Mouse (Mus musculus) urinary bladder, adult 2 months (tissue): Measurements from ENCODE around the gene 6820408C15Rik. TPM values are rescaled to one million over a fixed set of nuclear protein-coding genes. Genes with fewer than 3 reads are reported as not detected.

Experiments
- DNase-seq: peaks from one replicate; pipeline ENCODE4 v3.0.0; 2022; ENCODE audit warnings: low spot score
- polyA plus RNA-seq: library from polyadenylated mRNA; depleted of rRNA; stranded (reverse); fragments of >200 nt; gene quantifications from 2 replicates; pipeline ENCODE4 v1.2.3, GENCODE M21; 2012; rRNA removed

6820408C15Rik gene
- 0.40 and 0.45 TPM in 2 replicates for polyA plus RNA-seq

DNA sequence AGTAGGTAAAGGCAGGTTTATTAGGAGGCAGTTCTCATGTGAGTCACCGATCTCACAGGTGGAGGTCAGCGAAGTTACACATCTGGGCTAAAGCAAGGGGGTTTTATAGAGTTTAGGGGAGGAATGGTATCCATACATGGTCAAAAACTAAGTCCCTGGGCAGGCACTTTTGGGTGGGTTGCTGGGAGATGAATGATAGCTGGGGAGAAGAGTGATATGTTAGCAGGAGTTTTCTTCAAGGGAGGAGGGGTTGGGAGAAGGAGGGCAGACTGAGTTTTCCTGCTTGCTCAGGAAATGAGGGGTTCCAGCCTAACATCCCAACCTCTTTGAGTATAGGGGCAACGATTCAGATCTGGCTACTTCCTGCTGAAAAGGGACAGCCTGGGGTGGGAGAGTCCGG, at the start of gene 6820408C15Rik:
TSS of gene 6820408C15Rik (plus strand) at position 301 of the 400 bp plus-strand sequence.
- DNase-seq = no peak

DNA sequence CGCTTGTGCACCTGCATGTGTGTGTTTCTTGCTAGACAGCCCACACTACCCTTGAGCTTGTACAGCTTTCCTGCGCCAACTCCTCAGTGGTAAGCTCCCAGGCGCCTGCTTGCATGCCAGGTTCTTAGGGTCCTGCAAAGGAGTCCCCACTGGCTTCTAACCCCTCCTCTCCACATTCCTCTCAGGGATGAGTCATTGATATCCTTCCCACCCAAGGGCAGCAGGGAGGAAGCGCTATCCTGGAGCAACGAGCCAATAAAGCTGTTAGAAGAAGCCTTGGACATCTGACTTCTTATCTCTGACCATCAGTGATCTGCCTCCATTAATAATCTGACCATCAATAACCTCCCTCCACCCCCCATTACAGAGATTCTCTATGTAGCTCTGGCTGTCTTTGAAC, 47.5 kb upstream of the 6820408C15Rik start:
- no peak for DNase-seq

DNA sequence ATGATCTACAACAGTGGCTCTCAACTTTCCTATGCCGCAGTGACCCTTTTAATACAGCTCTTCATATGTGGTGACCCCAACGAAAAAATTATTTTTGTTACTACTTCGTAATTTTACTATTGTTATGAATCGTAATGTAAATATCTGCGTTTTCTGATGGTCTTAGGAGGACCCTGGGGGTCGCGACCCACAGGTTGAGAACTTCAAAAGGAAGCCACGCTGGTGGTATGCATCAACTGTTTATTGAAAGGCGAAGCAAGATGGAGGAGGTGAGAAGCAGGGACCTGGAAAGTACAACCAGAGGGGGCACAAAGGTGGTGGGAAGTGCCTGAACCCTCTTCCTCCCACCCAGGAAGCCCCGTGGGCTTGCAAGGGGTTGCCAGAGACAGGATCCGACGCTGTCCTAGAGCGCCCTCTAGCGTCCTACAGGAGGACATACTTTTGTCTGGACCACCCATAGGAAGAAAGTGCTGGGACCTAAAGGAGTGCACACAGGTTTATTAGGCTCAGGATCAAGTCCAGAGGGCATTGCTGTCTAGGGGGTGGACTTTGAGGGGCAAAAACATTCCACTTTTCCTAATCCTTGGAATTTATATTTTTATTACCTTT, 46.8 kb upstream of the 6820408C15Rik start:
- DNase-seq = no peak

DNA sequence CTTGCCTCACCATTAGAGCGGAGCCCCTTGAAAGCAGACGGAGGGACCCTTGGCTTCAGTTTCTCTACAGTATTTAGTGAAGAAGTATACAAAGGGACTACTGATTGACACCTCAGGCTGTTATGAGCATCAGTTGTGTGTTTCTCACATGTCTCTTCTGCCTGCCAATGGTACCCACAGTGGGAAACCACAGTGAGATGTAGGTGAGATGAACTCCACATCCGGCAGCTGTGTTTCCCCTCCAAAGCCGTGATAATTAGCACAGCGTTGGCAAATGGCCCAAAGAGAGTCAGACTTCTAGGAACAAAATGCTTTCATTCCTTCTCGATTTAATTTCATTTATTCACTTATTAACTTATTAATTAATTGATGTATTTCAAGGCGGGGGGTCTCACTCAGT, 43.3 kb upstream of the 6820408C15Rik start:
- no peak for DNase-seq

DNA sequence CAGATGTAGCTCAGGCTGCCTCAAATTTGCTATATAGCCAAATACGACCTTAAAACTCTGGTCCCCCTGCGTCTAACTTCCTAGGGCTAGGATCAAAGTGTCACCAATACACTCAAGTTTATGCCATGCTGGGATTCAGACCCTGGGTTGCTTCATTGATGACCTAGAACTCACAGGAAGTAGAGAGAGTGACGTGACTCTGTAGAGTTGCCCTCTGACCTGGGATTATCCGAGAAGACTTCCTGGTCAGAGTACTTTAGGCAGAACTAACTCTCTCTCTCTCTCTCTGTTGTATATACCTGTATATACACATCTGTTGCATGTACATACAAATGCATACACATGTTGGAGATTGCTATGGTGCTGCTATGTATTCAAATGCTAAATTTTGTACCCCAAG, 42.7 kb upstream of the 6820408C15Rik start:
- DNase-seq = no peak

DNA sequence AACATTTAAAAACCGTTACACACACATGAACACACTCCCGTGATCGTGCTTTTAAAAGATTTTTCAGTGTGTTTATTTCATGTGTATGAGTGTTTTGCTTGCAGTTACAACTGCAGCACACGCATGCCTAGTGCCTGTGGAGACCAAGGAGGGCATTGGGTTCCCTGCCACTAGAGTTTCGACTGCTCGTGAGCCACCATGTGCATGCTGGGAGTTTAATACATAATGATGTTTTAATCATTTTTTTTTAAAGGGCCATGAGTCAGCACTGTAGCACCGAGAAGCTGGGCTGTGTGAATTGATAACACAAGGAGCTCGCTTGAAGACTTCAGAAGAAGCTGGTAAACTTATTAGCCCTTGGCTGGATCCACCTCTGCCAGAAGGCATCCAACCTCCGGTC, 41.8 kb upstream of the 6820408C15Rik start:
- no peak for DNase-seq

DNA sequence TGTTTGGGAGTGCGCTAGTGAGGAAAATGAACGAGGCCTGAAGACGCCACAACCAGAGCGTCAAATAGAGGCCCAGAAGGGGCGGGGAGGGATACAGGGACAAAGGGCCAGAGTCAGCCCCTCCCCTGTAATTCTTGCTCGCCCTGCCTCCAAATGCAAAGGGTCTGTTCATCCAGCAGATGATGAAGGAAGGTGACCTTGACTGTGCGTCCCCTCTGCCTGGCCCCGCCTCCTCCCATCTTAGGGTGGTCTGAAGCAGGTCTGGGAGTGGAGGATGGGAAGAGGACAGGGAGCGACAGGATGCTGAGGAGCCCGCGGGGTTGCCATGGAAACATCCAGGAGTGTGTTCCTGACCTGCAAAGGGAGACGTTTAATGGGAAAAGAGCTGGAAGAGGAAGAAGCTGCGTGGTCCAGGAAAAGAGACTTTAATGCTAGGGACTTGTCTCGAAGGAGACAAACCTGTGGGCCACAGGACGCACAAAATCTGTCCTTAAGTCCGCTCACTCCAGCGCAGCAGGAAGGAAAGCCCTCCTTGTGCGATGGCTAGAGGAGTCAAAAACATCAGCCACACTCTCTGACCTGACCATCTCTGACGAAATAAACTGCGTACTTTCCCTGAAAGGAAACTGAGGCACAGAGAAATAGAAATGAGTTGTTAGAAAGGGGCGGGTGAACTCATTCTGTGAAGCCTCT, 39.6 kb upstream of the 6820408C15Rik start:
- DNase-seq = no peak

DNA sequence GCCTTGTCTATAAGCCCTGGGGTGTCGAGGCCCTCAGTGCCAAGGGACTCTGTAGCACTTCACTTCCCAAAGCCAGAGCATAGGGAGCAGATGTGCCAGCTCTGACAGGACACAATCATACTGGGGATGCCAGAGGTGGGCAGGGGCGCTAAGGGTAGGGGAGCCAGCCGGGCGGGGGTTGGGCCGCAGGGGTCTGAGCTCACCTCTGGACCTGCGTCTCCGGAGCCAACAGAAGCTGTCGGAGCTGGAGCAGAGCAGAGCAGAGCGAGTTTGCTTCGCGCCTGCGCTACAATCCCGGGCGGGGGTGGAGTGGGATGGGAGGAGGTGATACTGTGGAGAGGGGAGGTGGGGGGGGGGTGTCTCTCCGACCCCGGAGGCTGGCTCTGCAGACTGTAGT, 39.0 kb upstream of the 6820408C15Rik start, which contains the start of gene Nrsn2:
TSS of gene Nrsn2 (minus strand) at position 294 of the 397 bp plus-strand sequence.
- no peak for DNase-seq

DNA sequence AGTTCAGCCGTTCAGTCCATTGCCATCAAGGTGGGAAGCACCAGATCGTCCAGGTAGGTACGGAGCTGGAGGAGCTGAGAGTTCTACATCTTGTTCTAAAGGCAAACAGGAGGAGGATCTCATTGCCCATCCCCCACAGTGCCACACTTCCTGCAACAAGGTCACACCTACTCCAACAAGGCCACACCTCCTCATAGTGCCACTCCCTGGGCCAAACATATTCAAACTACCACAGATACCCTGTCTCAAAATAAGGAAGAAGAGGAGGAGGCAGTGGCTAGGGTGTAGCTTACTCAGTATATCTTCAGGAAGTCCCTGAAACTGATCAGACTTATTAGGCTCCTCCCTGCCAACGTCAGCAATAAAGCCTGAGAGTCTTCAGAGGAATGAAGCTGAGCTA, 31.2 kb upstream of the 6820408C15Rik start:
- no peak for DNase-seq

DNA sequence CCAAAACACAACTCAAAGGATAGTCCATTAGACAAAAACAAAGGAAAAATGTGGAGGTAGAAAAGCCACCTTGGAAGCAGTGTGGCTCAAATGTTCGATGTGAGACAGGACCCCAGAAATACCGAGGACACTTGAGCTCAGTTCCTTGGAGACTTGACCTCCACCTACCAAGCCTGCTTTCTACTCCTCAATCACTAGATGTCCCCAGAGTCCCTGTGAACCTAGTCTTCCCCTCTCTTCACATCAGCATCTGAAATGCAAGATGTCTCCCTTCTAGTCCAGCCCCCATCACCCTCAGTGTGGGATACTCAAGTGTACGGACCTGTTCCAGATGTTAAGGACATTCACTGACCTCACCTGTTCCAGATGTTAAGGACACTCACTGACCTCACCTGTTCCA, 22.6 kb upstream of the 6820408C15Rik start:
- no peak for DNase-seq

DNA sequence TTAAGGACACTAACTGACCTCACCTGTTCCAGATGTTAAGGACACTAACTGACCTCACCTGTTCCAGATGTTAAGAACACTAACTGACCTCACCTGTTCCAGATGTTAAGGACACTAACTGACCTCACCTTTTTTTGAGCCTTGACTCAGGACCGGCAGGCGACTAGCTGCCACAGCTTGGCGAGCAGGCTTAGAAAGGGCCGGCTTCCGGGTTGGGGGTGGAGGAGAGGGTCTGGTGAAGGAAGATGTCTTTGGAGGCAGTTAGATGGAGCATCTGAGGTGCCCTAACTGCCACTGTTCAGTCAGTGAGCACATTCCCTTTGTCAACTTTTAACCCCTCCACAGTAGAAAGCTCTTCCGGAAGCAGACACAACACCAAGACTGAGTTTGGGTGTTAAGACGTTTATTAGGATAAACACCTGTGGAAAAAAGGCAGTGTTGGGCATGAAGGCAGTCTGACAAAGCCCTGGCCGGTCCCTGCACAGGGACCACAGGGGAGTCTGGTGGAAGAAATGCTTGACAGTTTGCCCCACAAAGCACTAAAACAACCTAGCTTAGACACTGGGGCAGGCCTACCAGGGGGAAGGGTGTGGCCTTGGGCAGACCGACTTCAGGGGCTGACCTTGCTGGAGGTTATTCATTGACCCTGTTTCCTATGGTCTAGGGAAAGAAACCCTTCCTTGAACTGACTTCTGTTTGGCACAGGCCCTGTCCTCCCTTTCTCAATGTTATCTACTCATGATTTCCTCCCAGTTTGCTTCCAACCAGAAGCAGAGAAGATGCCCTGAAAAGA, 22.0 kb upstream of the 6820408C15Rik start:
- DNase-seq = no peak

DNA sequence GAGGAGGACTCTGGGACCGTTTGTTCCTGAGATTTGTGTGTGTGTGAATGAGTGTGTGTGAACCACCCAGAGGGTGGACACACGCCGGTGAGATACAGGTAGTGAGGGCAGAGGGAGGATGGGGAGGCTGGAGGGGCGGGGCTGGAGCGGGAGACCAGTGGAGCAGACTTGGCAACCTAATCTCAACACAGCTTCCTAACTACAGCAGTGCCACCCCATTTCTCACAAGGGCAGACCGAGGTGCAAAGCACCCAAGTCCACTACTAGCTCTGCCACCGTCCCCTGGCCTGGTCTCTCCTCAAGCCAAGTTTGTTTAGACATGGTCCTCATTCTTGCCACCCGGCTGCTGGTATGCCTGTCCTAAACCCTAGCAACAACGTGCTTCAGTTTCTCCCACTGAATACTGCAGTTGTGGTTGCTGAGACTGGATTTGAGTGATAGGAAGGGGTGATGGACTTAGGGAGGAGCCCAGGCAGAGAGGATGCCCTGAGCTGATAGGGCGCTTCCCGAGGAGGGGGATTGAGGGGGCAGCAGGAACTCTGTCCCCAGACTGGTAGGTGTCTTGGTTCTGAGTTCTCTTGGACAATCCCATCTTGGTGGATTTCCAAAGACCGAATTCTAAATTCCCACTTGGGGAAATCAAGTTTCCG, 20.0 kb upstream of the 6820408C15Rik start:
- no peak for DNase-seq

DNA sequence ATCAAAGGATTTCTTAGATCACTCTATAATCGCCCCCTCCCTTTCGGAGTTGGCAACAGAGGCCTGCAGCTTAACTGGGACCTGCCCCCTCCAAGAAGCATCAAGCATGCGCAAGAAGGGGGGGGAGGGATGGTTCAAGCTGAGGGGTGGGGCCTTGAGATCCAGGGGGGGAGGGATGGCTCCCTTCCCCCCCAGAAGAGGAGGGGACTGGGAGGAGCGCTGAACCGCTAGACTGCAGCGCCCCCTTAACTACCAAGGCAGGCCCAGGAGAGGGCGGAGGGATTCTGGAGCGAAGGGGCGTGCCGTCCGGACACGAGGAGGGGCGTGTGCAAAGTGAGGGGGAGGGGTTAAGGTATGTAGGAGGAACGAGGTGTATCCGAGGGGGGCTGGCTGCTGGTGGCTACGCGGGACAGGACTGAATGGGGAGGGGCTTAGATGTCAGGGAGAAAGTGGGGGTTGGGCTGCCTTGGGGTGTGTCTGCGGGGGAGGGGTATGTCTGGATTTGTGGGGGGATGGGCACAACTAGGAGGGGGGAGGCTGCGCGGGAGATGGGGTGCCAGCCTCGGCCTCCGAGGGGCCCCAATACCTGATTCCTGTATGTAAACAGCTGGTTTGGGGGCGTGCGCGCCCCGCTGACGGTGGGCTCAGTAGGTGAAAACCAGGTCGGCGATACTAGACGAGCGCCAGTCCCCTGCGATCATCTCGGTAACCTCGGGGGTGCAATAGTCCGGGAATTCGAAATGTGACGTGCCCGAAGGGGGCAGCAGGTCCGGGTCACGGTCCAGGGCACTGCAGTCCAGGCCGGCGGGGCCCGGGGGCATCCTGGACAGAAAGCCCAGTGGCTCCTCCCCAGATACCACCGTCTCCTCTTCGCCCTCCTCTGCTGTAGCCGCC, 19.0 kb upstream of the 6820408C15Rik start:
- DNase-seq = no peak

DNA sequence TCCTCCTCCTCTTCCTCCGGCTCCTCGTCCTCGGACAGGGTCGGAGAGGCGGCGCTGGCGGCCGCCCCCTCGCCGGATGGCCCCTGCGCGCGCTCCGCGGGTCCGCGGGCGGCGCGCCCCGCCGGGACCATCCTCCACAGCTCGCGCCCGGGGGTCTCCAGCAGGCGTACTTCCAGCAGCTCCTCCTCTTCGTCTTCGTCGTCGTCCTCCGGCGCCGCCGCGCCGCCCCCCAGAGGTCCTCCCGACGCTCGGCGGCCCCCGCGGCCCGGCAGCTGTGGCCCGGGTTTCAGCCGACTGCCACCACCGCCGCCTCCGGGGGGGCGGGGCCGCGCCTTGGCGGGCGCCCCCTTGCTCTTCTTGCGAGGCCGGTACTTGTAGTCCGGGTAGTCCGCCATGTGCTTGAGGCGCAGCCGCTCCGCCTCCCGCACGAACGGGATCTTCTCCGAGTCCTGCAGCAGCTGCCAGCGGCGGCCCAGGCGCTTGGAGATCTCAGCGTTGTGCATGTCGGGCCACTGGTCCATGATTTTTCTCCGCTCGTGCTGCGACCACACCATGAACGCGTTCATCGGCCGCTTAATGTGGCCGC, 18.3 kb upstream of the 6820408C15Rik start:
- DNase-seq = peak; percentile 51

DNA sequence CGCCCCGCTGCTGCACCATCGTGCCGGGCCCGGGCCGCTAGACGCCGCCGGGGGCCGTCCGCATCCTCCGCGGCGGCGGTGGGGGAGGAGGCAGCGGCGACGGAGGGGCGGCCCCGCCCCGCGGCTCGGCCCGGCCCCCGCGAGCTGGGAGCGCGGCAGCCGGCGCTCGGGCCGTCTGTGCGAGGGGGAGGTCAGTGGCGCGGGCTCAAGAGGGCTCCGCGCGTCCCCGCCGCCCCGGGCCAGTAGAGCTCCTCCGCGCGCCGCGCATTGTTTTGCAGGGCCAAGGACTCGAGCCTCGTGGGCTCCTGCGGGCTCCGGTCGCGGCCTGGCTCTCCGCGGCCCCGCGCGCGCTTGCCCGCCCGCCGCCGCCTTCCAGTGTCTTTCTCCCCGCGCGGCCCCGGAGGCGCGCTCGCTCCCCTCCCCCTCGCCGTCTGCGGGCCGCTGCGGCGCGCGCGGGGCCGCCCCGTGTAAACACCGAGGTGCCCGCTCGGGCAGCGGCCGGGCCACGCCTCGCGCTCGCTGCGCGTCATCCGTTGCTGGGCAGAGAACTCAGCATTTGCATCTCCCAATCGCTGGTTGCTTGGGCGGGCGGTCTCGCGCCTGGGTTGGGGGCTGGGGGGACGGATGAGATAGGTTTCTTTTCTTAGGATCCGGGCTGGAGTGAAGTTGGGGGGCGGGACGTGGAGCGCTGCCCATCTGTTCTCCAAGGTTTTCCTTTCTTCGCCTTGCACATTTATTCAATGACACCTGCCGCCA, 17.5 kb upstream of the 6820408C15Rik start, which contains the start of gene Sox12:
TSS of gene Sox12 (minus strand) at position 384 of the 756 bp plus-strand sequence.
- DNase-seq = peak; percentile 85

DNA sequence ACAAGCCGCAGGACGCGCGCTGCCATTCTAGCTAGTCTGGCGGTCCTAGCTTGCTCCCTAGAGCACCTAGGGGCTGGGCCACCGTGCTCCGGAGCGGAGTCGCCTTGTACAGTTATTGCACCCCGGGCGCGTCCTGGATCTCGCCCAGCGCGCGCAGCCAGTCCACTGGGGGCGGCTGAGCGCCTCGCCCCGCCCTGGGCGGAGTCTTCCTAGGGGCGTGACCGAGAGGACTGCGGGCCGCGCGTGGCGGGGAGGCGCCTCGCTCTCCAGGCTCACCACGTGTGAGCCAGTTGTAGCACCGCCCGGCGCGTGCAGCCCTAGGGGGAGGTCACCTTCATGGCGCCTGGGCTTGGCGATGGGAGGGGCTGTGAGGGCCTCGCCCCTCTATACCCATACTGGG, 16.7 kb upstream of the 6820408C15Rik start:
- DNase-seq = peak; percentile 83

DNA sequence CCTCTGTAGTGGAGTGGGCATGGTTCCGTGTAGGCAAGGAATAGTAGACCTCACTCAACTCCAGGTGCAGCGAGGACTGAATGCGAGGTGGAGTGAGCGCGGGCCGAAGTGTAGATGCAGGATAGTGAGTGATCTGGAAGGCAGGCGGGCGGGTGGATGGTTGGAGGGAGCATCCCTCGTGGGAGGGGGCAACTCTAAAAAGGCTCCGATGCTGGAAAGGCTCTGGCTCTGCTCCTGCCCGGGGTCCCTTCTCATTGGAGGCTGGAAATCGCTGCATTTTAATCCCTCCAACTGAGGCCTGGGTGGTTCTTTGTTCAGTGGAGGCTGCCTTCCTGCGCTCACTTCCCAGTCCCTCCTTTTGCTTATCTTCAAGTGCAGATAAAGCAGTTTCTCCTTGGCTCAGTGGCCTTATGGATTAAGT, 16.3 kb upstream of the 6820408C15Rik start:
- no peak for DNase-seq

DNA sequence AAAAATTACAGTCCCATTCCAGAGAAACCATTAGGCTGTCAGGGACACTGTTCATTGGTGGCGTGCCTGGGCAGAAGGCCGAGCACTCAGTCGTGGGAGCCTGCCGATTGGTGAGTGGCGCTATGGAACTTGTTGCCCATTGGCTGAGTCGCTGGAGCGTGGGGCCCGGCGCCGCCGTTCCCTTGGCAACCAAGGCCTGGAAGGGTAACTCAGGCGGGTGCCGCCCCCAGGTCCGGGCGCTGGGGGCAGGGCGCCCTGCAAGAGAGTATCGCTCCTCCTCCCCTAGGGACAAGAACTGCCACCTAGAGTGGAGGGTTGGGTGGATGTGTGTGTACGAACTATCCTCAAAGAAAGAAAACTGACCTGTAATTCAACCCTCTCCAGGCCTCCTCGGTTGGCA, 9.3 kb upstream of the 6820408C15Rik start:
- DNase-seq = peak; percentile 70

DNA sequence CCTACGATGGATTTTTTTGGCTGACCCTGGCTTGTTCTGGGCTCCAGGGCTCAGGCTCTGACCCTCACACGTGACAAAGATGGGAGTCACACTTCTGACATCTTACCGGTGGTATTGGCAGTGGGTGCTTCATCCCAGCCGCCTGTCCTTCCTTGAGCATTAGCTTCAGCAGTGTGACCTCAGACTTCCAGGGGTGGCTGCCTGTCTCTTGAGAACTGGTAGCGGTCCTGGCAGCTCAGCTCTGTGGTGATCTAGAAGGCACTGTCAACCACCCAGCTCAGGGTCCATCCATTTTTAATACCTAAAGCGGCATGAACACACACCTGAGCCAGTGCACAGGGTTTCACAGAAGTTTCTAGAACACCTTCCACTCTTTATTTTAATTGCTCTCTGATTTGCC, 5.6 kb upstream of the 6820408C15Rik start:
- no peak for DNase-seq

DNA sequence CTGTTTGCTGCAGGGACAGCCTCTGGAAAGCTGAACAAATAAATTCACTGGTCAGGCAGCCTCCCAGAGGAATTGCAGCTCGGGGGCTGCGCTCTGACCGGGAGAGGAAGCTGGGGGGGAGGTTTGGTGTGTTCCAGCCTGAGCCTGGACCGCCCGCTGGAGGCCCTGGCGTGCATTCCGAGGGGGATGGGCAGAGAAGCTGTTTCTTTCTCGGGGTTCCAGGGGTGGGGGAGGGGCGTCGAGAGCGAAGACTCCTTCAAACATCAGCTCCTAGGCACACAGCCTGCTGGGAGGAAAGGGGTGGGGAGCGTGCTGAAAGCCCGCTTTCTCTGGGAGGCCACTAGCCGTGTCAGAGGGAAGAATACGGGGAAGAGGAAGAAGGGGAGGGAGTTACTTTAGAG, 4.4 kb upstream of the 6820408C15Rik start:
- no peak for DNase-seq
